Mouse (Mus musculus) CH12.LX (cell line): ENCODE results near the gene Sema4a. TPM values are rescaled to one million over a fixed set of nuclear protein-coding genes. Genes with fewer than 3 reads are reported as not detected.

Experiments used
- DNase-seq: peaks from one replicate; pipeline ENCODE4 v3.0.0-alpha.2; 2013; ENCODE audit errors: extremely low read depth
- H3K27ac ChIP-seq: 2 replicates; pipeline ENCODE4 v1.5.1; 2012; ENCODE audit warnings: low read depth, mild to moderate bottlenecking, control low read depth, moderate library complexity; ENCODE audit not compliant: insufficient read depth
- H3K27me3 ChIP-seq: replicated peaks from 2 replicates; pipeline ENCODE3; 2012; ENCODE audit warnings: inconsistent platforms
- H3K36me3 ChIP-seq, 2 experiments: replicated peaks in 1 of 2; 2 replicates each; pipeline versions ENCODE3 to v1.6.1; 2012; ENCODE audit warnings: inconsistent platforms in 1 of 2, low read length in 1 of 2, mild to moderate bottlenecking in 1 of 2, mixed read lengths in 1 of 2, moderate library complexity in 1 of 2; ENCODE audit not compliant: control insufficient read depth in 1 of 2, insufficient read depth in 1 of 2
- H3K4me1 ChIP-seq, 2 experiments: 2 replicates each; pipeline ENCODE4 v1.6.1; 2012; ENCODE audit warnings: inconsistent platforms in 1 of 2, moderate library complexity in 1 of 2; ENCODE audit not compliant: insufficient read depth in 2 of 2, control insufficient read depth in 1 of 2
- H3K4me2 ChIP-seq: 2 replicates; pipeline ENCODE4 v1.6.1; 2012; ENCODE audit warnings: low read depth, mild to moderate bottlenecking, control low read depth; ENCODE audit not compliant: poor library complexity, insufficient read depth, severe bottlenecking
- H3K4me3 ChIP-seq, 3 experiments: fragments of 150-350 bp in 1 of 3; sonication (generic) in 1 of 3; replicated peaks in 1 of 3; 2 replicates each; pipeline versions ENCODE3 to v1.5.1; 2011 to 2012; ENCODE audit warnings: low read depth in 2 of 3, low read length in 2 of 3, mild to moderate bottlenecking in 2 of 3, moderate library complexity in 2 of 3, control low read depth in 1 of 3, improper control_type of control experiment in 1 of 3, inconsistent platforms in 1 of 3, mixed read lengths in 1 of 3; ENCODE audit not compliant: poor library complexity in 1 of 3
- H3K79me2 ChIP-seq: replicated peaks from 2 replicates; pipeline ENCODE4 v1.6.1; 2012; ENCODE audit warnings: mild to moderate bottlenecking, moderate library complexity; ENCODE audit not compliant: control insufficient read depth, poor library complexity, insufficient read depth, severe bottlenecking; ENCODE audit errors: extremely low read depth
- H3K9ac ChIP-seq: 2 replicates; pipeline ENCODE4 v1.6.1; 2012; ENCODE audit warnings: low read depth, mild to moderate bottlenecking, control low read depth, moderate library complexity; ENCODE audit not compliant: insufficient read depth
- H3K9me3 ChIP-seq: replicated peaks from 2 replicates; pipeline ENCODE3; 2012; ENCODE audit warnings: low read length, inconsistent platforms, mixed read lengths
- CHD2 ChIP-seq: IDR thresholded peaks from 2 replicates; pipeline ENCODE4 v1.6.1; 2011; ENCODE audit warnings: low read length, improper control_type of control experiment
- CTCF ChIP-seq, 2 experiments: IDR thresholded peaks in 1 of 2; conservative IDR thresholded peaks in 1 of 2; 2 replicates each; pipeline ENCODE4 v1.5.1; 2011 to 2012; ENCODE audit warnings: low read depth in 2 of 2, low read length in 2 of 2, improper control_type of control experiment in 1 of 2, inconsistent platforms in 1 of 2, mild to moderate bottlenecking in 1 of 2, moderate library complexity in 1 of 2
- ELF1 ChIP-seq: IDR thresholded peaks from 2 replicates; pipeline ENCODE4 v1.6.1; 2014; ENCODE audit warnings: low read depth, mild to moderate bottlenecking, inconsistent platforms, low read length, improper control_type of control experiment
- EP300 ChIP-seq: IDR thresholded peaks from 2 replicates; pipeline ENCODE4 v1.6.1; 2011; ENCODE audit warnings: low read length, improper control_type of control experiment
- ETS1 ChIP-seq: conservative IDR thresholded peaks from 2 replicates; pipeline ENCODE4 v1.6.1; 2012; ENCODE audit warnings: low read depth, mild to moderate bottlenecking, inconsistent platforms, low read length, improper control_type of control experiment, moderate library complexity
- IRF4 ChIP-seq: IDR thresholded peaks from 2 replicates; pipeline ENCODE4 v1.6.1; 2014; ENCODE audit warnings: low read depth, mild to moderate bottlenecking, inconsistent platforms, low read length, improper control_type of control experiment
- JUND ChIP-seq: conservative IDR thresholded peaks from 2 replicates; pipeline ENCODE4 v1.6.1; 2011; ENCODE audit warnings: low read depth, low read length, improper control_type of control experiment
- KAT2A ChIP-seq: IDR thresholded peaks from 2 replicates; pipeline ENCODE4 v1.6.1; 2012; ENCODE audit warnings: low read length, improper control_type of control experiment, inconsistent platforms; ENCODE audit not compliant: insufficient replicate concordance
- MEF2A ChIP-seq: IDR thresholded peaks from 2 replicates; pipeline ENCODE4 v1.6.1; 2014; ENCODE audit warnings: low read depth, mild to moderate bottlenecking, inconsistent platforms, low read length, improper control_type of control experiment, borderline replicate concordance
- MXI1 ChIP-seq: IDR thresholded peaks from 2 replicates; pipeline ENCODE4 v1.6.1; 2011; ENCODE audit warnings: mild to moderate bottlenecking, low read depth, low read length, improper control_type of control experiment
- NRF1 ChIP-seq: IDR thresholded peaks from 2 replicates; pipeline ENCODE4 v1.6.1; 2014; ENCODE audit warnings: low read depth, mild to moderate bottlenecking, inconsistent platforms, low read length, improper control_type of control experiment, moderate library complexity
- POLR2A ChIP-seq: IDR thresholded peaks from 2 replicates; pipeline ENCODE4 v1.6.1; 2011; ENCODE audit warnings: low read depth, mild to moderate bottlenecking, improper control_type of control experiment, low read length
- RAD21 ChIP-seq: IDR thresholded peaks from 2 replicates; pipeline ENCODE4 v1.6.1; 2011; ENCODE audit warnings: low read depth, mild to moderate bottlenecking, low read length, improper control_type of control experiment, moderate library complexity
- SIN3A ChIP-seq: IDR thresholded peaks from 2 replicates; pipeline ENCODE4 v1.6.1; 2012; ENCODE audit warnings: low read length, improper control_type of control experiment, inconsistent platforms
- ZKSCAN1 ChIP-seq: IDR thresholded peaks from 2 replicates; pipeline ENCODE4 v1.6.1; 2012; ENCODE audit warnings: low read depth, inconsistent platforms, low read length, improper control_type of control experiment, borderline replicate concordance
- ZMIZ1 ChIP-seq: IDR thresholded peaks from 2 replicates; pipeline ENCODE4 v1.6.1; 2012; ENCODE audit warnings: low read depth, mild to moderate bottlenecking, inconsistent platforms, low read length, improper control_type of control experiment
- ZNF384 ChIP-seq: IDR thresholded peaks from 2 replicates; pipeline ENCODE4 v1.6.1; 2012; ENCODE audit warnings: low read depth, low read length, improper control_type of control experiment, inconsistent platforms
- dilution Hi-C: fragments of 300-500 bp; cut with MboI; formaldehyde crosslinking; loops from 2 replicates; pipeline ENCODE4 v1.14.3; 2020; ENCODE audit warnings: low sequenced_read_pairs; ENCODE audit not compliant: extremely low pct_unique_long_range_greater_than_20kb, extremely low pct_ligation_motif_present
- in situ Hi-C: fragments of 300-500 bp; cut with MboI; formaldehyde crosslinking; loops from 3 replicates; pipeline ENCODE4 v1.14.3; 2019; ENCODE audit warnings: low sequenced_read_pairs, low pct_ligation_motif_present, low pct_unique_long_range_greater_than_20kb, mixed read lengths
- polyA plus RNA-seq: library from polyadenylated mRNA; unstranded; fragments of >175 nt; gene quantifications from 2 replicates; pipeline ENCODE4 v1.2.1, GENCODE M21; 2012; ENCODE audit warnings: low read depth; ENCODE audit not compliant: insufficient read length
- total RNA-seq, 2 experiments: library from RNA; depleted of rRNA; stranded (reverse); fragments of 300-350 nt in 1 of 2; fragments of >200 nt in 1 of 2; gene quantifications; 2 replicates each; pipeline ENCODE4 v1.2.3; 2012 to 2014

The Sema4a gene
- total and polyA plus RNA-seq, 3 experiments, result 3.5 to 7.1 (median 4.7) TPM

- Histone ChIP-seq H3K9me3 (no peaks in the 10 kb centered on the region), H3K79me2 (no peaks in the 10 kb centered on the region), H3K9ac (no peak overlapping the region), H3K4me3 (no peak overlapping the region), H3K4me2 (no peak overlapping the region), H3K4me1 (peaks cover 5 to 20% of the 10 kb centered on the region in 2 experiments), H3K27ac (no peak overlapping the region), H3K36me3 (no peaks in the 10 kb centered on the region), H3K27me3 (no peaks in the 10 kb centered on the region)
- dilution Hi-C loops, result no loop called here
- DNase-seq, result no peak
- no peak for TF ChIP-seq CTCF (conservative IDR thresholded peaks at IDR 0.05 in 1 of 2, IDR thresholded peaks at IDR 0.05 in 1 of 2; ENCODE audit: low read depth in 2 of 2, low read length in 2 of 2)
- no peak for TF ChIP-seq JUND
- no peak for TF ChIP-seq EP300
- no peak for TF ChIP-seq ZNF384
- no peak for TF ChIP-seq ZMIZ1
- no peak for TF ChIP-seq MXI1
- no peak for TF ChIP-seq ELF1
- TF ChIP-seq NRF1, result no peak
- no peak for TF ChIP-seq CHD2
- no peak for TF ChIP-seq ZKSCAN1
- in situ Hi-C loops, result no loop called here
These were observed 13.3 kb downstream of the Sema4a start for GRCm38 (mm10) chr3:88447676-88448183.

GRCm38 (mm10) chr3:88446471-88447123 is 14.4 kb downstream of the Sema4a start:
- Histone ChIP-seq H3K9me3 (no peaks in the 10 kb centered on the region), H3K9ac (0 out of 2 replicates have a peak overlapping the region, but pooled peaks have one; percentile 4), H3K4me2 (peak overlapping the region; percentile 58), H3K27ac (no peak overlapping the region), H3K27me3 (no peaks in the 10 kb centered on the region), H3K4me1 (peaks cover 5 to 22% of the 10 kb centered on the region in 2 experiments), H3K79me2 (no peaks in the 10 kb centered on the region), H3K36me3 (no peaks in the 10 kb centered on the region), H3K4me3 (no peak overlapping the region)
- no peak for DNase-seq
- TF ChIP-seq POLR2A (no peak), ETS1 (no peak), IRF4 (0 out of 2 replicates have a peak, but pooled peaks have one; percentile 14), JUND (peak; percentile 33), CHD2 (no peak), SIN3A (peak; percentile 28; the same call in 1 of the 2 replicates), MEF2A (peak; percentile 57; the same call in 1 of the 2 replicates), KAT2A (no peak), RAD21 (no peak)
- in situ Hi-C loops (no loop called here), dilution Hi-C loops (no loop called here)
